Mouse (Mus musculus) frontal cortex, postnatal 25 days (tissue): Measurements from ENCODE around the gene Aven.
A peak's percentile ranks its signal among the peaks of the same experiment; 100 is the strongest.

ENCODE experiments used
- DNase-seq, 2 experiments: peaks; one replicate each; pipeline ENCODE4 v3.0.0; 2022; ENCODE audit warnings: low spot score in 2 of 2

The Aven gene

GRCm38 (mm10) chr2:112556527-112556926 is 63.8 kb downstream of the Aven start:
- DNase-seq, result no peak

- no peak for DNase-seq
Measured at GRCm38 (mm10) chr2:112557453-112557852, 64.7 kb downstream of the Aven start.

GRCm38 (mm10) chr2:112561549-112561948 is 68.8 kb downstream of the Aven start:
- no peak for DNase-seq

- DNase-seq, result no peak
Measured at GRCm38 (mm10) chr2:112565060-112565459, 72.3 kb downstream of the Aven start.

GRCm38 (mm10) chr2:112566290-112567085 is 73.7 kb downstream of the Aven start:
- no peak for DNase-seq

GRCm38 (mm10) chr2:112567786-112568185 is 75.0 kb downstream of the Aven start:
- DNase-seq, result no peak

GRCm38 (mm10) chr2:112590985-112591384 is 98.2 kb downstream of the Aven start:
- no peak for DNase-seq

- DNase-seq, result peak in 1 of 2 experiments; percentile 10
Measured at GRCm38 (mm10) chr2:112591451-112591871, 98.7 kb downstream of the Aven start.

- DNase-seq, result no peak
Measured at GRCm38 (mm10) chr2:112593322-112593721, 100.6 kb downstream of the Aven start.

- no peak for DNase-seq
Measured at GRCm38 (mm10) chr2:112593781-112594180, 101.0 kb downstream of the Aven start.

GRCm38 (mm10) chr2:112595807-112596206 is 103.0 kb downstream of the Aven start:
- DNase-seq, result no peak

- no peak for DNase-seq
Measured at GRCm38 (mm10) chr2:112596415-112596814, 103.7 kb downstream of the Aven start.

GRCm38 (mm10) chr2:112597064-112597463 is 104.3 kb downstream of the Aven start:
- no peak for DNase-seq

GRCm38 (mm10) chr2:112600222-112600621 is 107.5 kb downstream of the Aven start:
- no peak for DNase-seq

GRCm38 (mm10) chr2:112602487-112602886 is 109.7 kb downstream of the Aven start:
- no peak for DNase-seq

- no peak for DNase-seq
Measured at GRCm38 (mm10) chr2:112606536-112606935, 113.8 kb downstream of the Aven start.

- no peak for DNase-seq
Measured at GRCm38 (mm10) chr2:112612628-112613027, 119.9 kb downstream of the Aven start.

GRCm38 (mm10) chr2:112614375-112614774 is 121.6 kb downstream of the Aven start:
- no peak for DNase-seq

- no peak for DNase-seq
Measured at GRCm38 (mm10) chr2:112617206-112617605, 124.4 kb downstream of the Aven start.

- DNase-seq, result no peak
Measured at GRCm38 (mm10) chr2:112625156-112625555, 132.4 kb downstream of the Aven start.

- DNase-seq, result no peak
Measured at GRCm38 (mm10) chr2:112630669-112631068, 137.9 kb downstream of the Aven start.

GRCm38 (mm10) chr2:112632536-112632935 is 139.8 kb downstream of the Aven start:
- DNase-seq, result no peak

GRCm38 (mm10) chr2:112637206-112637605 is 144.4 kb downstream of the Aven start:
- DNase-seq, result no peak

GRCm38 (mm10) chr2:112653836-112654235 is 161.1 kb downstream of the Aven start:
- DNase-seq, result no peak
